Mouse (Mus musculus) induced T-regulatory cell, adult 2 months (primary cell): Measurements from ENCODE around the gene Olfr611.
"Not testable (repeated sequence)": the region's sequence is repeated elsewhere in the genome, so short reads cannot be mapped to it uniquely, and the experiment has no call there.

ENCODE experiments used
- DNase-seq: peaks from one replicate; pipeline ENCODE4 v3.0.0-alpha.2; 2012; ENCODE audit warnings: low read depth

The Olfr611 gene

DNA sequence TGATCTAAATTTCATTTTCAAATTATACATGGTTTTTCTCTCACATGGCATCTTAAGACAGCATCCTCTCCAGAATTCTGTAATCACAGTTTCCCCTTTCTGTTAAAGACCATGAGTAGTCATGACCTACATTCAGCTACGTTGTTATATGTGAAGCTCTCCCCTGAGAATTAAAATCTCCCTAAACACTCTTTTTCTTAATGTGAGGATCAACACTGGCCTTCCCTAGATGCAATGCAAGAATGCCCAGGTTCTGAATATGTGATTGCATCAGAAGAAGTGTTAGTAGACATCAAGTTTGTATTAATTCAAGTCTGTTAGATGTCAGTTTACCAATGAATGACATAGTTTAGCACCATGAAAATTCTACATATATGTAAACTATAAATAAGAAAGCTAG is at the start of gene Olfr611:
TSS of gene Olfr611 (minus strand) at position 101 of the 400 bp plus-strand sequence.
- DNase-seq, result not testable (repeated sequence)

DNA sequence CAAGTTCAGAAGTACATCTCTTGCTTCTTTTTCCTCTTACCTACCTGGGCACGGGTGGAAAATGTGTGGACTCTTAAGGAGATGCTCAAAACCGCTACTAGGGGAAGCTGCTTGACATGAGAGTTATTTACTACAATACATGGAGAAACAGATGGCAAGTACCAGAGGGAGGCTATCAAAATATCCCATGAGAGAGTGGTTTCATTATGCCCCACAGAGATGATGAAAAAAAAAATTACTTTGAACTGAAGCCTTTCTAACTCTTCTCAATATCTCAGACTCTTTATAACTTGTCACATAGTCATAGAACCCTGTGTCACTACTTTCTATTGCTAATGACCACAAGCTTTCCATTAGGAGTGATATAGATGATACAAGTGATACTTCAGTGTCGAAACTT is 48.4 kb upstream of the Olfr611 start, which contains the start of gene Olfr616:
TSS of gene Olfr616 (minus strand) at position 101 of the 400 bp plus-strand sequence.
- no peak for DNase-seq

DNA sequence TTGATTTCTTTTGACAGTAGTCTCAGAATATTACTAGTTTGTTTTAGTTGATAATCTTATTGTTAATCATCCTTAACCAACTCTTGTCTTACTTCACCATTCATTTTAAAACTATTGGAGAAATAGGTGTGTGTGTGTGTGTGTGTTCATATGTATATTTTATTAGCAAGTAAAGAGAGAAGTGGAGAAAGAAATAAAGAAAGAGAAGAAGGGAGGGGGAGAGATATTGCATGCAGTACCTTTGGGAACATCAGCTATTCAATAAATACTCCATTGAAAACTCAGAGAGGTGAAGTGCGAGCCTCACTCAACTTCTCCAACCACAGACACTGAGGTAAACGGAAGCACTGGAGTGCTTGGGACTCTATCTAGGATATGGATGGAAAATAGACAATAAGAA is 35.1 kb upstream of the Olfr611 start, which contains the start of gene Olfr615:
TSS of gene Olfr615 (plus strand) at position 301 of the 400 bp plus-strand sequence.
- DNase-seq, result no peak

DNA sequence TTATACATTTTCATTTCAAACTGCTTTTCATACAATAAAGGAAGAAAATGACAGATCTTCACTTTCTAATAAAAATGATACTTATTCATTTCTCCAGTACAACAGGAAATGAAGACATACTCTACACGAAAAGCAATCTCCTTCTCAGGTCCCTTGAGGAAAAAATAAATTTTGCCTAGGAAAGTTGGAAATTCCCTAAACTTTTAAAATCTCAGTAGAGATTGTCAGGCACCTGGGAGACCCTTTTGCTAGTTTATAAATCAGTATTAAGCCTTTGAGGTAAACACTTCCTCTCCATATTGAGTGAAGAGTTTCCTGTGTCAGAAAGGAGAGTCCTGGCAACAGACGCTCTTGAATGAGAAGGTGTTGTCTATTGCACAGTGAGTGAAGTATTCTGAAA is 27.1 kb upstream of the Olfr611 start, which contains the start of gene Olfr613:
TSS of gene Olfr613 (plus strand) at position 301 of the 400 bp plus-strand sequence.
- no peak for DNase-seq

DNA sequence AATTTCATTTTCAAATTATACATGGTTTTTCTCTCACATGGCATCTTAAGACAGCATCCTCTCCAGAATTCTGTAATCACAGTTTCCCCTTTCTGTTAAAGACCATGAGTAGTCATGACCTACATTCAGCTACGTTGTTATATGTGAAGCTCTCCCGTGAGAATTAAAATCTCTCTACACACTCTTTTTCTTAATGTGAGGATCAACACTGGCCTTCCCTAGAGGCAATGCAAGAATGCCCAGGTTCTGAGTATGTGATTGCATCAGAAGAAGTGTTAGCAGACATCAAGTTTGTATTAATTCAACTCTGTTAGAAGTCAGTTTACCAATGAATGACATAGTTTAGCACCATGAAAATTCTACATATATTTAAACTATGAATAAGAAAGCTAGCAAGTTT is 22.0 kb upstream of the Olfr611 start, which contains the start of gene Olfr612:
TSS of gene Olfr612 (minus strand) at position 101 of the 400 bp plus-strand sequence.
- not testable (repeated sequence) for DNase-seq

DNA sequence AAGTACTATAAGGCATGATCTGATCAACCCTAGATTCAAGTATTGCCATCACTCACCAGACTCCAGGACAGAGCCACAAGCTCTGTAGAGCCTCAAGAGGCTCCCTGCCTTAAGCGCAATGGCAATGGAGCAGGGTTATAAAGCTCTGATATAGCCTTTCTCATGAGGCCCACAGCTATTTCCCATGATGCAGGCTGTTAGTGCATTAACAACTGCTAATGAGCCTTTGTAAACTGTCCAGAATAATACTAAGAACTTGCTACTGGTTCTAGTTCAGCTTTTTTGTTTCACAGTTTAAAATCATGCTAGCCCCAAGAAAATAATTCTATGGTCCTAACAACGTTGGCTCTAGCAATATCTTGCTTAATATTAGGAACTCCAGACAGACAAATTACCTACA is 8.6 kb downstream of the Olfr611 start, which contains the start of gene Olfr610:
TSS of gene Olfr610 (minus strand) at position 101 of the 400 bp plus-strand sequence.
- no peak for DNase-seq

DNA sequence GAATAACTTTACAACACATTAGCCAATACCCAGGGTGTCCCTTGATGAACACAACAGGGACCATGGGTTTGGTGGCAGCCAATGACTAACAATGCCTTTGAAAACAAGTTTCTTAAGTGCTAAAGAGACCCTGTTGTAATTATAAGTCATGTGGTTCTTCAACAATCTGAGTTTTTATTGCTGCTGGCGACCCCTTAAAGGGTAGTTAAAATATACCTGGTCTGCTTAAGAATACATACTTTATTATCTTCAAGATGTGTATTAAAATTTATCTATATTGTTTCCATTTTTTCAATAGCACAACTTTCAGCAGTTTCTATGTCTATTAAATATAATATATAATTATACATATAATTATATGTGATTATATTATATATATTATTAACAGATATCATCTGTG is 22.7 kb downstream of the Olfr611 start, which contains the start of gene Olfr609:
TSS of gene Olfr609 (minus strand) at position 101 of the 400 bp plus-strand sequence.
- no peak for DNase-seq

DNA sequence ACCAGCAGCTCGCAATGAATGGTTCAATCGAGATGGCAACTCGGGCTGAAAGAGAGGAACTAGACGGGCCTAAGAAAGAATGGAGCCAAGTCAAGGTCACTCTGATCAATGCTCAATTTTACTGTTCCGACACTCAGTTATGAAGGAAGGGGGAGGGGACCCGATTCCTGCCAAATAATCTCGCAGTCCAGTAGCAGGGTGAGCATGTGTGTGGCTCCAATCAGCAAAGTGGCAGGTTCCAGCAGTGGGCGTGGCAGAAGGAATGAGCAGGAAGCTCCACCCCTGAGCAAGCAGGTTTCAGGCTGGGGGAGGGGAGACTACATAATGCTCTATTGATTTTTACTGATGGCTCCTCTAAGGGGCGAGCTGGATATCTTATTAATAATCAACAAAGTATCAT is 43.5 kb downstream of the Olfr611 start:
- not testable (repeated sequence) for DNase-seq

DNA sequence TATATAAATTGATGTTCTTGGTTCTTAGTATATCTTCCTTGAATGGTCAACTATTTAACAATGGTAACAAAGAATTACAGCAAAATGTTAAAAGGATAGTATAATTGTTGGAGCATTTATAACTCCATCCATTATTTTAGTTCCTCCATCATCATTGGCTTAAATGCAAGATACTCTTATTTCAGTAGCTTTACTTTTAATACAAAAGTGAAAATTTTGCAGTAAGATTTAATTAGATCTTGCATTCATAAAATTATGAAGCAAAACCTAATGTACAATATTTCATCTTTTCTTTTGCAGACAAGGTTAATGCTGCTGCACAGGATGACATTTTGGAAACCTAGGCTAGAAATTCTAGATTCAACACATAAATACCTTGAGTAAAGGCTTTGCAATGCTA is 51.1 kb downstream of the Olfr611 start, which contains the start of gene Olfr608:
TSS of gene Olfr608 (plus strand) at position 301 of the 400 bp plus-strand sequence.
- no peak for DNase-seq
